Mouse (Mus musculus): ENCODE data around the gene Smoc1.

DNA sequence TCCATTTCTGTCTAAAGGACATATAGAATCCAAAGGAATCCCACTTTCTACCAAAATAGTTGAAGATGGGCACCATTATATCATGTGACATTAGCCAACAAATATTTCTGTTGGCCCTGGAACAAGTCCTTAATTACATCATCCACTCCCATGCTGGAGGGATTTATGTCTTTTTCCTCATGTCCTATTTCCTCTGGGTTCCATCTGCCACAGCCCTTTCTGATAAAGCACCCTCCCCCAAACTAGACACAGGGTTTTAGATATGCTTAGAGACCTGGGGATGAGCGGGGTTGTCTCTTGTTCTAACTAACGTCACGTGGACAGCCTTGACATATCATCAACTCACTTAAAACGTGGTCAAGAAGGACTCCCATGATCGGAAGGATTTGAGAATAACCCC, 102.1 kb downstream of the Smoc1 start:
- TF ChIP-seq CTCF (IDR thresholded peaks at IDR 0.05; ENCODE audit: extremely low read depth, insufficient read length, insufficient replicate concordance, low read depth, low read length) = no peak
- TF ChIP-seq POLR2A (IDR thresholded peaks at IDR 0.05; ENCODE audit: low read depth, low read length) = no peak
